Mouse (Mus musculus): ENCODE results near the gene Rprd1b. TPM values are rescaled to one million over a fixed set of nuclear protein-coding genes. Genes with fewer than 3 reads are reported as not detected.
A peak's percentile ranks its signal among the peaks of the same experiment; 100 is the strongest.

Gene Rprd1b
- total RNA-seq, 2 experiments from 2014 or later: 25.0 to 39.9 TPM

DNA sequence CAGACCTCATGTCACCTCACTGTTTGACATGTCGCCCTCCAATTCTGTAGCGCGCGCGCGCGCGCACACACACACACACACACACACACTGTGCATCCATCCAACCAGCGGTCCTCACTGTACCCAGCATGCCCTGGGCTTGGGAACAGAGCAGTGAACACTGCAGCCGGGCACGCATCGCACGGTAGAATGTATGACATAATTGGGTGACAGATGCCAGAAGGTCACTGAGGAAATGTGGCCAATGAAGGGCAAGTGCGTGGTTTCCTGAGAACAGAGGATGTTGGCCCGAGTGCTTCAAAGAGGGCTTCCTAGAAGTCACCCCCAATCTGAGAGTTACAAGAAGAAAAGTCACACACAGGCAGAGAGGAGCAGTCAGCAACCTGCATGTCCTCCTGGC lies 146.7 kb downstream of the Rprd1b start:
- DNase-seq: no peak

DNA sequence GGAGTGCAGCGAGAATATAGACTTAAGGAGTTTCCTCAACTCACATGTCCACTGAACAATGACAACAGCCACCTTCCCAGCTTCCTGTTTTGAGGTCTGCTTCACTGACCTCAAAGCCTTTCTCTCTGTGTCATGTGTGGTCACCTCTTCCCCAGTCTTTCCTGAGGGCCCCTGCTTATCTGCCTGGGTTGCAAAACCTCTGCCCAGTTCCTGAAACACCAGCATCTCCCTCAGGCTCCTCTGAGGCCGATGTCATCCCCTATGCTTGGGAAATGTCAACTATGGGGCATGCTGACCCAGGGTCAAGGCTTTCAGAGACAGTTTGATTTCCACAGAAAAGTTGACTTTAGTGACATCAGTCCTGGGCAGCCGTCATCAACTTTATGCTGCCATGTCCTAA lies 147.1 kb downstream of the Rprd1b start:
- DNase-seq: no peak

- DNase-seq: no peak
Observed at GRCm38 (mm10) chr2:158176763-158177162, 148.5 kb downstream of the Rprd1b start.

DNA sequence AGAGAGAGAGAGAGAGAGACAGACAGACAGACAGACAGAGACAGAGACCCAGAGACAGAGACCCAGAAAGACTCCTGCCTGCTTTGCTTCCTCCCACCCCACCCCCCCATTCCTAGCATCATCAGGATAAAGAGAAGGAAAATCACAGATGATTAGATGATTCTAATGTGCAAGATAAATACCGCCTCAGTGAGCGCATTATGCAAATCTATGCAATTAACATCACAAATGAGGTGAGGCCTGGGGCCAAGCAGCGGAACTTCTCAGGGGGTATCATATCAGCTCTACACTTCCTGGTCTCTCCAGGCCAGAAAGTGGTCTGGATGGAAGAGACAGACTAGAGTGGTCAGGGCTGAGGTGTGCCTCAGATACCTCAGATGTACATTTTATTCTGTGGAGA lies 149.3 kb downstream of the Rprd1b start:
- DNase-seq: no peak

GRCm38 (mm10) chr2:158178139-158178538 lies 149.8 kb downstream of the Rprd1b start:
- no peak for DNase-seq

DNA sequence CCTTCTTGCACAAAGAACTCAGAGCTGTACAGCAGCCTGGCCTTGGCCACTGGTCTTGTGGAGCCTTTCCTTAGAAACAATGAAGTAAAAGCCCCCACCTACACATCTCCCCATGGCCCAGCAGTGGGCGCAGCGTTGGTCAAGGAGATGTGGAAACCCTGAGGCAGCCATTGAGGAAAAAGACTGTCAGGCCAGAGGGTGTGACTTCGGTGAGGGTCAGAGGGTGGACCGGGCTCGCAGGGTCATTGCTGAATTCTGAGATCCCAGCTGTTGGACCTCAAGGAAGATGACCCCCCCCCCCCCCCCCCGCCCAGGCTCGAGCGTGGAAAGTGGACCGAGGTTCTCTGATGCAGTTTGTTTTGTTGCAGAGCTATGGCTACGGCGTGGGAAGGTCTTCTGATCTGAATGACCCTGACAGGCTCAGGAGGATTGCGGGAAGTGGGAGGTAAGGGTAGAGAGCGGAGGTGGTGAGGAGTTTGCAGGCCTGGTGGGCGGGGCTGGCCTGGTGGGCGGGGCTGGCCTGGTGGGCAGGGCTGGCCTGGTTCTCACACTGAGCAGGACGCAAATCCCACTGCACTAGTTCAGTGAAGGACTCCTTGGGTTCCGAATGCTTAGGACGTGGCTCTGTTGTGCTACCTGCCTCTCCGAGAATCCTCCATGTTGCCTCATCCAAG lies 150.5 kb downstream of the Rprd1b start:
- peak; percentile 90 for DNase-seq

DNA sequence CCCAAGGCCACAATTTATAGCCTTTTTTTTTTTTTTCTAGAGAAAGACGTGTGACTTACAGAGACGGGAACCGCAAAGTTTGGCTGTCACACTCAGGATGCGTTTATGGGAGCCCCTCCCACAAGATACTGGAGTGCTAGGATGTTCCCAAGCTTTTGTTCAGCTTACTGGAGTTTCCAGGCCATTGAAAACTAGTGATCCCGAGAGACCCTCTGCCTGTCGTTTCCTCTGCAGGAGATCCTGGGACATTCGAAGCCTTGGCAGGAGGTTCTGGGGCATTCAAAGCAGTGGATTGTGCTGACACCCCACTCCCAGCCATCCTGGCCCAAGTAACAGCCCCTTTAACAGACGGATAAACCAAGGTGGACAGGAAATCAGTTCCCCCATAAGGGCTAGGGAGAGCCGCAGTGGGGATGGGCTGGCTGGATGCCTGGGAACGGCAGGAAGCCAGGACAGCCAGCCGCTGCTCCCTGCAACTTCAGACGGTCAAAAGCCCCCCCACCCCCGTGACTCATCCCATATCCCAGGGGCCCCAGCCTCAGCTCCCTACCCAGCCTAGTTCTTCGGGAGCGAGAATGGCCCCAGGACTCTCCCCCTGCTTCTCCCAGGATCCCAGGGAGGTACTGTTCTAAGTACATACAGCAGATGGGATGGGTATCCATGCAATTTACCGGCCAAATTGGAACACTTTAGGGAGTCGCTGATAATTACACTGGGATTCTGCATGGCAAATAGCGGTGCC lies 151.2 kb downstream of the Rprd1b start:
- DNase-seq: peak; percentile 59

GRCm38 (mm10) chr2:158180797-158181196 lies 152.5 kb downstream of the Rprd1b start:
- peak; percentile 76 for DNase-seq

Other genes with a start within 250 kb of the Rprd1b start
- gene Vstm2l, start 113.8 kb upstream of the Rprd1b start, total RNA-seq (2021): 10 to 100 TPM in 1 of 2 experiments, 1 to 10 TPM in 1; 7.3 to 15.7 TPM
- gene Tti1, start 64 bp upstream of the Rprd1b start, total RNA-seq (2021): 10 to 100 TPM; 18.6 to 19.8 TPM
- gene Tgm2, start 117.9 kb downstream of the Rprd1b start, total RNA-seq (2021): 10 to 100 TPM; 77.2 to 80.0 TPM
- gene D630003M21Rik, start 200.7 kb downstream of the Rprd1b start, total RNA-seq (2021): 1 to 10 TPM; 2.6 to 3.3 TPM
- not detected for gene Bpi, start 229.6 kb downstream of the Rprd1b start, total RNA-seq (2021)